Mouse (Mus musculus) cortical plate, adult 2 months (tissue): ENCODE measurements at regions not wholly inside any gene's neighbourhood (a gene's known extent, or its start where the extent isn't known, plus 50 kb on each side); places are given as distances from the start of the nearest gene placed in this dataset.

Experiments used
- CTCF ChIP-seq: fragments of 200-500 bp; IDR thresholded peaks from 2 replicates; pipeline ENCODE4 v1.5.1; 2011; ENCODE audit warnings: mild to moderate bottlenecking, control low read depth, low read length; ENCODE audit not compliant: insufficient read depth; ENCODE audit errors: extremely low read depth
- POLR2A ChIP-seq: fragments of 200-500 bp; IDR thresholded peaks from 2 replicates; pipeline ENCODE4 v1.6.1; 2011; ENCODE audit warnings: mild to moderate bottlenecking, low read length, control low read depth; ENCODE audit not compliant: insufficient read depth; ENCODE audit errors: extremely low read depth

DNA sequence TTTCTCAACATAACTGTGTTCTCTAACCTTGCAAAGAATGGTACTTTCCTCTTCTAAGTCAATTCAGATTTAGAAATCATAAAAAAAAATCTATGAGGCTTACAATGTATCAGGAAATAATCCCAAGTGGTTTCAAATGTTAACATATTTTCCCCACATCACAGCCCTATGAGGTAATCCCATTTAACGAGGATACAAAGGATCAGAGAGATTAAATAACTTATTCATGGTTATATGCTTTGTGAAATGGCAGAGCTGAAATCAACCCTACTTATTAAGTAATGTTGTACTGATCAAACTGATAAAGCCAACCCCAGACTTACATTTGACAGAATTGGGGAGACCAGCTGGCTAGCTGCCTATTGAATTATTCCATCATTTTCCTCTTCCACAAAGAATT is 614.4 kb downstream of the Ntrk3 start:
- TF ChIP-seq CTCF (no peak), POLR2A (no peak)
